Mouse (Mus musculus): ENCODE data around the gene Ltb4r2.

Ltb4r2 gene

GRCm38 (mm10) chr14:55761163-55761562, at the start of gene Ltb4r2:
Ltb4r2 (plus strand) TSS chr14:55761428.
- DNase-seq (ENCODE audit: low read depth, low spot score), result no peak

GRCm38 (mm10) chr14:55711786-55712185, 49.4 kb upstream of the Ltb4r2 start:
- DNase-seq (ENCODE audit: low read depth, low spot score), result no peak

GRCm38 (mm10) chr14:55713007-55713728, 48.1 kb upstream of the Ltb4r2 start:
- DNase-seq (ENCODE audit: low read depth, low spot score), result no peak

- no peak for DNase-seq (ENCODE audit: low read depth, low spot score)
These were observed 47.5 kb upstream of the Ltb4r2 start, which contains the start of gene Tgm1 for GRCm38 (mm10) chr14:55713729-55714122. Tgm1 (minus strand) TSS chr14:55713926.

GRCm38 (mm10) chr14:55714893-55715292, 46.3 kb upstream of the Ltb4r2 start:
- DNase-seq (ENCODE audit: low read depth, low spot score), result no peak

GRCm38 (mm10) chr14:55716271-55716670, 45.0 kb upstream of the Ltb4r2 start:
- no peak for DNase-seq (ENCODE audit: low read depth, low spot score)

- DNase-seq (ENCODE audit: low read depth, low spot score), result no peak
These were observed 44.3 kb upstream of the Ltb4r2 start for GRCm38 (mm10) chr14:55716884-55717283.

GRCm38 (mm10) chr14:55719737-55720136, 41.5 kb upstream of the Ltb4r2 start:
- DNase-seq (ENCODE audit: low read depth, low spot score), result no peak

- DNase-seq (ENCODE audit: low read depth, low spot score), result no peak
These were observed 40.6 kb upstream of the Ltb4r2 start for GRCm38 (mm10) chr14:55720666-55721065.

- DNase-seq (ENCODE audit: low read depth, low spot score), result no peak
These were observed 40.2 kb upstream of the Ltb4r2 start for GRCm38 (mm10) chr14:55721076-55721475.

- peak; percentile 86 for DNase-seq (ENCODE audit: low read depth, low spot score)
These were observed 39.4 kb upstream of the Ltb4r2 start, which contains the start of gene Rabggta for GRCm38 (mm10) chr14:55721700-55722437. Rabggta (minus strand) TSS chr14:55722263.

- DNase-seq (ENCODE audit: low read depth, low spot score), result no peak
These were observed 38.7 kb upstream of the Ltb4r2 start for GRCm38 (mm10) chr14:55722438-55722945.

- no peak for DNase-seq (ENCODE audit: low read depth, low spot score)
These were observed 37.8 kb upstream of the Ltb4r2 start for GRCm38 (mm10) chr14:55723433-55723832.

- no peak for DNase-seq (ENCODE audit: low read depth, low spot score)
These were observed 36.8 kb upstream of the Ltb4r2 start for GRCm38 (mm10) chr14:55724411-55724871.

- no peak for DNase-seq (ENCODE audit: low read depth, low spot score)
These were observed 35.0 kb upstream of the Ltb4r2 start for GRCm38 (mm10) chr14:55726261-55726660.

GRCm38 (mm10) chr14:55727889-55728685, 33.1 kb upstream of the Ltb4r2 start:
- DNase-seq (ENCODE audit: low read depth, low spot score), result no peak

- DNase-seq (ENCODE audit: low read depth, low spot score), result no peak
These were observed 31.1 kb upstream of the Ltb4r2 start for GRCm38 (mm10) chr14:55730116-55730515.

GRCm38 (mm10) chr14:55730531-55731032, 30.6 kb upstream of the Ltb4r2 start:
- no peak for DNase-seq (ENCODE audit: low read depth, low spot score)

- DNase-seq (ENCODE audit: low read depth, low spot score), result no peak
These were observed 27.3 kb upstream of the Ltb4r2 start for GRCm38 (mm10) chr14:55733889-55734288.

GRCm38 (mm10) chr14:55734869-55735268, 26.4 kb upstream of the Ltb4r2 start:
- no peak for DNase-seq (ENCODE audit: low read depth, low spot score)

GRCm38 (mm10) chr14:55735334-55735733, 25.9 kb upstream of the Ltb4r2 start:
- DNase-seq (ENCODE audit: low read depth, low spot score), result no peak
